Mouse (Mus musculus) heart, embryonic 16.5 days (tissue): ENCODE measurements around the gene Olfr1507. TPM values are rescaled to one million over a fixed set of nuclear protein-coding genes. Genes with fewer than 3 reads are reported as not detected.

Experiments used
- polyA plus RNA-seq: library from polyadenylated mRNA; unstranded; fragments of >200 nt; fragmentation: Nextera tagmentation; extraction: Ambion mirVana; gene quantifications from 2 replicates; pipeline ENCODE4 v1.2.1, GENCODE M21; 2015

The Olfr1507 gene
- polyA plus RNA-seq, 1 experiment from 2014 or later = not detected

Other genes with a start within 250 kb of the Olfr1507 start
- gene Chd8, start 238.0 kb downstream of the Olfr1507 start, polyA plus RNA-seq = 20.8 and 21.9 TPM in 2 replicates
- gene Tox4, start 216.6 kb downstream of the Olfr1507 start, polyA plus RNA-seq = 28.8 and 33.7 TPM in 2 replicates
- gene Rab2b, start 216.2 kb downstream of the Olfr1507 start, polyA plus RNA-seq = 15.5 and 16.5 TPM in 2 replicates
- gene Mettl3, start 190.6 kb downstream of the Olfr1507 start, polyA plus RNA-seq = 28.1 and 28.7 TPM in 2 replicates
- gene Sall2, start 167.0 kb downstream of the Olfr1507 start, polyA plus RNA-seq = 5.1 and 5.6 TPM in 2 replicates
- gene Olfr1513, start 139.3 kb downstream of the Olfr1507 start, polyA plus RNA-seq = not detected in 2 replicates
- gene Olfr1512, start 116.6 kb downstream of the Olfr1507 start, polyA plus RNA-seq = not detected in 2 replicates
- not detected in 2 replicates for gene Olfr1511, start 98.4 kb downstream of the Olfr1507 start, polyA plus RNA-seq
- not detected in 2 replicates for gene Olfr1510, start 81.4 kb downstream of the Olfr1507 start, polyA plus RNA-seq
- gene Olfr1509, start 52.8 kb downstream of the Olfr1507 start, polyA plus RNA-seq = not detected in 2 replicates
- gene Olfr1508, start 28.3 kb downstream of the Olfr1507 start, polyA plus RNA-seq = not detected in 2 replicates